Mouse (Mus musculus) spleen, postnatal 10 days (tissue): ENCODE measurements at regions not wholly inside any gene's neighbourhood (a gene's known extent, or its start where the extent isn't known, plus 50 kb on each side); places are given as distances from the start of the nearest gene placed in this dataset.

Source experiments
- DNase-seq, 2 experiments: peaks; one replicate each; pipeline ENCODE4 v3.0.0; 2021 to 2022; ENCODE audit warnings: low spot score in 2 of 2

- DNase-seq = no peak
Measured at GRCm38 (mm10) chr10:118709718-118710117, 160.3 kb downstream of the Dyrk2 start.

- no peak for DNase-seq
Measured at GRCm38 (mm10) chr10:118711529-118711928, 158.5 kb downstream of the Dyrk2 start.

- DNase-seq = no peak
Measured at GRCm38 (mm10) chr10:118711951-118712350, 158.1 kb downstream of the Dyrk2 start.

- no peak for DNase-seq
Measured at GRCm38 (mm10) chr10:118712951-118713350, 157.1 kb downstream of the Dyrk2 start.

GRCm38 (mm10) chr10:118714179-118714581, 155.8 kb downstream of the Dyrk2 start:
- peak in 1 of 2 experiments; percentile 20 for DNase-seq

GRCm38 (mm10) chr10:118714595-118714994, 155.4 kb downstream of the Dyrk2 start:
- DNase-seq = no peak

GRCm38 (mm10) chr10:118720630-118721029, 149.4 kb downstream of the Dyrk2 start:
- DNase-seq = no peak

- DNase-seq = no peak
Measured at GRCm38 (mm10) chr10:118722132-118722551, 147.9 kb downstream of the Dyrk2 start.

GRCm38 (mm10) chr10:118722671-118723070, 147.3 kb downstream of the Dyrk2 start:
- DNase-seq = no peak

- no peak for DNase-seq
Measured at GRCm38 (mm10) chr10:118736093-118736492, 133.9 kb downstream of the Dyrk2 start.

- no peak for DNase-seq
Measured at GRCm38 (mm10) chr10:118737064-118737463, 132.9 kb downstream of the Dyrk2 start.

GRCm38 (mm10) chr10:118739849-118740481, 130.0 kb downstream of the Dyrk2 start:
- DNase-seq = no peak

- no peak for DNase-seq
Measured at GRCm38 (mm10) chr10:118743831-118744230, 126.2 kb downstream of the Dyrk2 start.

- DNase-seq = no peak
Measured at GRCm38 (mm10) chr10:118746719-118747395, 123.2 kb downstream of the Dyrk2 start.

- DNase-seq = no peak
Measured at GRCm38 (mm10) chr10:118749039-118749438, 121.0 kb downstream of the Dyrk2 start.

GRCm38 (mm10) chr10:118749756-118750155, 120.3 kb downstream of the Dyrk2 start:
- DNase-seq = no peak

GRCm38 (mm10) chr10:118751110-118751509, 118.9 kb downstream of the Dyrk2 start:
- DNase-seq = no peak

GRCm38 (mm10) chr10:118753061-118753775, 116.8 kb downstream of the Dyrk2 start:
- DNase-seq = no peak

GRCm38 (mm10) chr10:118754791-118755190, 115.2 kb downstream of the Dyrk2 start:
- no peak for DNase-seq

GRCm38 (mm10) chr10:118758825-118759471, 111.1 kb downstream of the Dyrk2 start:
- no peak for DNase-seq

GRCm38 (mm10) chr10:118760441-118760840, 109.6 kb downstream of the Dyrk2 start:
- DNase-seq = no peak
